Mouse (Mus musculus) ES-Bruce4 (cell line): Measurements from ENCODE around the gene Mical2. TPM values are rescaled to one million over a fixed set of nuclear protein-coding genes. Genes with fewer than 3 reads are reported as not detected.

Experiments used
- H3K27ac ChIP-seq: 2 replicates; pipeline ENCODE4 v1.5.1; 2012; ENCODE audit warnings: low read length, inconsistent platforms; ENCODE audit not compliant: insufficient read depth
- H3K27me3 ChIP-seq: 2 replicates; pipeline ENCODE4 v1.6.1; 2012; ENCODE audit warnings: mild to moderate bottlenecking, low read length, inconsistent platforms; ENCODE audit not compliant: control insufficient read depth, poor library complexity, insufficient read depth, severe bottlenecking
- H3K36me3 ChIP-seq: 2 replicates; pipeline ENCODE4 v1.6.1; 2012; ENCODE audit warnings: inconsistent platforms, mild to moderate bottlenecking, low read length, moderate library complexity; ENCODE audit not compliant: control insufficient read depth, poor library complexity, insufficient read depth, severe bottlenecking
- H3K4me1 ChIP-seq: one replicate; pipeline ENCODE4 v1.8.1; 2011; ENCODE audit warnings: low read length; ENCODE audit not compliant: control insufficient read depth, insufficient read depth
- H3K4me3 ChIP-seq: 2 replicates; pipeline ENCODE4 v1.5.1; 2011; ENCODE audit warnings: low read depth, mild to moderate bottlenecking, low read length
- H3K9ac ChIP-seq: 2 replicates; pipeline ENCODE4 v1.6.1; 2012; ENCODE audit warnings: low read depth, mild to moderate bottlenecking, inconsistent platforms; ENCODE audit not compliant: poor library complexity, severe bottlenecking
- H3K9me3 ChIP-seq: replicated peaks from 2 replicates; pipeline ENCODE4 v1.6.1; 2012; ENCODE audit warnings: mild to moderate bottlenecking, low read length, inconsistent platforms; ENCODE audit not compliant: control insufficient read depth, poor library complexity, insufficient read depth, severe bottlenecking
- CTCF ChIP-seq: IDR thresholded peaks from one replicate; pipeline ENCODE4 v1.8.1; 2011; ENCODE audit warnings: low read depth, low read length
- EP300 ChIP-seq: IDR thresholded peaks from 2 replicates; pipeline ENCODE4 v1.6.1; 2011; ENCODE audit warnings: low read depth, low read length; ENCODE audit not compliant: insufficient read depth
- POLR2A ChIP-seq: IDR thresholded peaks from one replicate; pipeline ENCODE4 v1.8.1; 2011; ENCODE audit warnings: low read length; ENCODE audit not compliant: insufficient read depth
- polyA plus RNA-seq: library from polyadenylated mRNA; stranded (reverse); fragments of >200 nt; gene quantifications from 2 replicates; pipeline ENCODE4 v1.2.4, GENCODE M21; 2011; ENCODE audit warnings: low read depth; ENCODE audit not compliant: missing spikeins, insufficient read depth, insufficient read length

Mical2 gene
- polyA plus RNA-seq, 1 experiment = 2.4 TPM

DNA sequence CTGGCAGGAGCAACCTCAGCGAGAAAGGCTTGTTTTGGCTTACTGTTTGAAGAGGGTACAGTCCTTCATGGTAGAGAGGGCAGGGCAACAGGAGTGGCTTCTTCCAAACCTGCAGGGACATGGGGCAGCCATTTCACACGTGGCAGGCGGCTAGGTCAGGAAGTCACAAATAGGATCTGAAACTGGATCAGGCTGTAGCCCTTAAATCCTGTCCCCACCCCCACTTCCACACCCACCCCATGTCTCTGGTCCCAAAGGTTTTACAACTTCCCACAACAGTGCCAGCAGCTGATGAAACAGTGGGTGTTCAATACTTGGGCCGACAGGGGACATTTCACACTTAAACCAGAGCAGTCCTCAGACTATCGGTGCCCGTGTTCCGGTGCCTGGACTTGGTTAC, 38.8 kb upstream of the Mical2 start:
- TF ChIP-seq POLR2A (no peak), CTCF (no peak), EP300 (no peak)
- Histone ChIP-seq H3K27ac (no peak overlapping the region), H3K27me3 (no peaks in the 10 kb centered on the region), H3K9me3 (no peaks in the 10 kb centered on the region), H3K4me1 (no peaks in the 10 kb centered on the region), H3K9ac (no peak overlapping the region), H3K36me3 (no peaks in the 10 kb centered on the region), H3K4me3 (no peak overlapping the region)

DNA sequence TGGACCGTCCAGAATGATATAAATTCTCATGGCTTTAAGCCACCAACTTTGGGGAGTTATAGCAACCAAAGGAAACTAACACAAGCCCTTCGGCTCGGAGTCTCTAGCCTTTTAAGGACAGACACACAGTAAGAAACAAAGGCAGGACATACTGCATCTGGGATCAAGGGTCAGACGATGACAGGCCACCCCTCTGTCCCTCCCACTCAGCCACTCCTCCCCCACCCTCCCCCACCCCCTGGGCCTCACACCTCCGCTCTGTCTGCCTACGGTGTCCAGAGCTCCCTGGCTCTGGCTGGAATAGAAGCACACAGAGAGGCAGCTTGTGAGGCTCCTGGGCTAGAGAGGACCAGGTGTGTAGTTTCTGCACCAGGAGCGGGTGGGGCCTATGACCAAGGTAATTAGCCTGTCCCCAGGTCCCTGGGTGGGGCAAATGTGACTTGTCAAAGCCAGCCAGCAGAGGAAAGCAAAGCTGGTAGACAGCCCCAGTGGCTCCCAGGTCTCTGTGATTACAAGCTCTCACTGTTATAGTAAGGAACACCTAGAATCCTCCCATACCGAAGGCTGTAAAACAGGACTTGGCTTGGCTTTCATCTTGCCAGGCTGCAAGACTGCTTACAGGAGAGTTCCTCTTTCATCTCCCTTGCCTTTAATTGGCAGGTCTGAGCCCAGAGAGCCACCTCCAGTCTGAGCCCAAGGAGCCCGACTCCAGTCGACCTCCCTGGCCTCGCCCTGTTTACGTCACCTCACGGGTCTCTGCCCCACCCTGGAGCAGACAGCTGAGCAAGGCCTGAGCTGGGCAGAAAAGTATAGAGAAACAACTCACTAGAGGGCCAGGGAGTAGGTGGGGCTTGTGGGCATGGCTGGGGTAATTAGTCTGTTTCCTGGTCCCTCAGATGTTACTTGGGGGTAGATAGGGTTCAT, 37.9 kb upstream of the Mical2 start:
- H3K9ac ChIP-seq = no peak overlapping the region
- H3K36me3 ChIP-seq = no peaks in the 10 kb centered on the region
- no peaks in the 10 kb centered on the region for H3K4me1 ChIP-seq
- no peaks in the 10 kb centered on the region for H3K27me3 ChIP-seq
- H3K27ac ChIP-seq = no peak overlapping the region
- no peak for TF ChIP-seq POLR2A
- no peak for TF ChIP-seq CTCF
- TF ChIP-seq EP300 = no peak
- H3K9me3 ChIP-seq = no peaks in the 10 kb centered on the region
- no peak overlapping the region for H3K4me3 ChIP-seq

DNA sequence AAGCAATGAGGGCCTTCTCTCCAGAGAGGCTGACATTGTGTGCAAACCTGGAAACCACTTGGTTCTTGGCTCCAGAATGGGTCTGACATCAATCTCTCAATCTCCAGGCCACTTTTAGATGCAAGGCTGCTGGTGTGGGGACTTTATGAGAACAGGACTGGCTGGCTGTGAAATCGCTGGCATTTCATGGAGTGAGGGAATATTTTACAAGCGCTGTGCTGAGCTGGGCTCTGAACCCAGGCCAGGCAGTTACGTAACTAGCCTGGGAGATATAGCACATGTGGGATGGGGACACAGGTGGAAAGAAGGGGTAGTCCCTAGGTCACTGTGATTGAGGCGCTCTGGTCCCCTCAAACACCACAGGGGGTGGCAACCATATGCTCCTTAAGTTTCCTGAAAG, 33.4 kb upstream of the Mical2 start:
- Histone ChIP-seq H3K9ac (no peak overlapping the region), H3K4me1 (no peaks in the 10 kb centered on the region), H3K4me3 (no peak overlapping the region), H3K9me3 (no peaks in the 10 kb centered on the region), H3K36me3 (no peaks in the 10 kb centered on the region), H3K27me3 (no peaks in the 10 kb centered on the region), H3K27ac (no peak overlapping the region)
- no peak for TF ChIP-seq POLR2A
- TF ChIP-seq EP300 = no peak
- TF ChIP-seq CTCF = no peak

DNA sequence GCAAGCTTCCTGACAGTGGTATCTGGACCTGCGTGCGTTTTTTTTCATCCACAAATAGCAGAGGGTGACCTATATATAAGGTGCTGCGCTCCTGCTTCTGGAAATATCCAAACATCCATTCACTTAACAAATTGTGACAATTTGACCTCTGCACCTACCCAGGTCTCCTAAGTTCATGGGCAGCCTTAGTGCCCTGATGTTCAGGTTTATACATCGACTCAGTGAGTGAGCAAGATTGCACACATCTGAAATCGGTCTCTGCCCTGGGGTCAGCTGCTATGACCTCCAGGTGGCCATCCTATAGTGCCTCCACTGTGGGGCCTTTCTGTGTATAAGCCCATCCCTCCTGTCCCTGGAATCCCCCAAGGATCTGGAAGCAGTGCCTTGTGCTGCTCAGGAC, 32.9 kb upstream of the Mical2 start:
- H3K27ac ChIP-seq = no peak overlapping the region
- H3K4me1 ChIP-seq = no peaks in the 10 kb centered on the region
- H3K9ac ChIP-seq = no peak overlapping the region
- H3K4me3 ChIP-seq = no peak overlapping the region
- no peaks in the 10 kb centered on the region for H3K27me3 ChIP-seq
- no peaks in the 10 kb centered on the region for H3K36me3 ChIP-seq
- TF ChIP-seq EP300 = no peak
- no peak for TF ChIP-seq CTCF
- no peak for TF ChIP-seq POLR2A
- H3K9me3 ChIP-seq = no peaks in the 10 kb centered on the region

DNA sequence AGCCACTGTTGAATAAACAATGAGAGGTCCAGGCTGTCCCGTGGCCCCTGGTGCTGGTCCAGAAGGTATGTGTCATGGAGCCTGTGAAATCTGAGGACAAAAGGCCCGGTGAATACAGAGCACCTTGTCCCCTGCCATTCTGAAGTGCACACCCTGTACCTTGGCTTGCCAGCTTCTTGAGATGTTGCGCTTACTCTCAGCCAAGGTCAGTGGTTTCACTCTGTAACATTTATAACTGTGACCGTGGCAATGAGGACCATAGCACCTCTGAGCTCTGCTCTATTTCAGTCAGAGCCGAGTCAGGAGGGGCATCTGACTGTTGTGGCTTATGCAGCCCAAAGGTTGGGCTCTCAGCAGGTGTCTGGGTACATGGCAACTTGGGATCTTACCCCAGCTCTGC, 31.4 kb upstream of the Mical2 start:
- Histone ChIP-seq H3K4me3 (no peak overlapping the region), H3K36me3 (no peaks in the 10 kb centered on the region), H3K4me1 (no peaks in the 10 kb centered on the region), H3K27ac (no peak overlapping the region), H3K27me3 (no peaks in the 10 kb centered on the region), H3K9ac (no peak overlapping the region), H3K9me3 (no peaks in the 10 kb centered on the region)
- TF ChIP-seq POLR2A (no peak), EP300 (no peak), CTCF (no peak)

DNA sequence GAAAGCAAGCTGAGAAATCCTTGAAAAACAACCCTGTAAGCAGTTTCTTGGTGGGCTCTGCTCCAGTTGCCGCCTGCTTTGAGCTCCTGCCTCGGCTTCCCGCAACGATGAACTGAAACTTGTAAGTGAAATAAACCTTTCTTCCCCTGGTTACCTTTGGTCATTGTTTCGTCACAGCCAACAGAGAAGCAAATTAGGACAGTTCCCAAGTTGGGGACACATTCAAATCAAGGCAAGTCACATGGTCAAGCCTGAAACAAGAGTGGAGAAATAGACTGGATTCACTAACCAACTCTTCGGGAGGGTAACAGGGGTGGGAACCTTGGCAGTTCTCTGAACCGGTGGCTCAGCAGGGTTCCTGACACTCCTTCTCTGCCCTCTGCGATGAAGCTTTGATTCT, 28.2 kb upstream of the Mical2 start:
- Histone ChIP-seq H3K9ac (no peak overlapping the region), H3K36me3 (no peaks in the 10 kb centered on the region), H3K4me1 (no peaks in the 10 kb centered on the region), H3K27ac (no peak overlapping the region), H3K27me3 (no peaks in the 10 kb centered on the region), H3K9me3 (no peaks in the 10 kb centered on the region), H3K4me3 (no peak overlapping the region)
- TF ChIP-seq POLR2A (no peak), CTCF (no peak), EP300 (no peak)
